Mouse (Mus musculus) T-cell, adult 66 days (primary cell): ENCODE results near the gene Ccdc127. TPM values are rescaled to one million over a fixed set of nuclear protein-coding genes. Genes with fewer than 3 reads are reported as not detected.

ENCODE experiments used
- total RNA-seq, 2 experiments: library from RNA; stranded (reverse); gene quantifications; 3 replicates in 1 of 2; 4 replicates in 1 of 2; pipeline ENCODE4 v1.2.4; 2023

The Ccdc127 gene
- total RNA-seq, result 10 to 100 TPM; 21.5 to 29.9 TPM

GRCm38 (mm10) chr13:74349566-74350434 lies at the start of gene Ccdc127, which contains the start of gene Sdha:
TSS of gene Ccdc127 (plus strand) at chr13:74350309.
TSS of gene Sdha (minus strand) at chr13:74350280.

GRCm38 (mm10) chr13:74317170-74317849 lies 32.8 kb upstream of the Ccdc127 start, which contains the start of gene Pdcd6:
TSS of gene Pdcd6 (minus strand) at chr13:74317580.

GRCm38 (mm10) chr13:74363859-74364235 lies 13.7 kb downstream of the Ccdc127 start, which contains the start of gene Lrrc14b:
TSS of gene Lrrc14b (minus strand) at chr13:74364005.

GRCm38 (mm10) chr13:74390371-74390990 lies 40.4 kb downstream of the Ccdc127 start, which contains the start of gene Zfp72:
TSS of gene Zfp72 (minus strand) at chr13:74390836.

GRCm38 (mm10) chr13:74399298-74399839 lies 49.3 kb downstream of the Ccdc127 start, which contains the start of gene Ftl1-ps1:
TSS of gene Ftl1-ps1 (plus strand) at chr13:74399694.

Other genes with a start within 250 kb of the Ccdc127 start
- not detected for gene Slc9a3, start 228.9 kb upstream of the Ccdc127 start, total RNA-seq
- gene Exoc3, start 141.6 kb upstream of the Ccdc127 start, total RNA-seq, result 10 to 100 TPM; 51.2 to 52.2 TPM
- 1 to 10 TPM in 1 of 2 experiments, not detected in 1; 2.7 TPM for gene Ahrr, start 58.0 kb upstream of the Ccdc127 start, total RNA-seq
- gene Pdcd6, start 32.7 kb upstream of the Ccdc127 start, total RNA-seq, result 100 to 1,000 TPM; 126 to 138 TPM
- gene Sdha, start within 50 bp of the Ccdc127 start, total RNA-seq, result 100 to 1,000 TPM; 175 to 182 TPM
- not detected for gene Lrrc14b, start 13.7 kb downstream of the Ccdc127 start, total RNA-seq
- 1 to 10 TPM in 1 of 2 experiments, under 1 TPM in 1; 0.50 to 2.3 TPM for gene Zfp72, start 40.5 kb downstream of the Ccdc127 start, total RNA-seq
- gene Ftl1-ps1, start 49.4 kb downstream of the Ccdc127 start, total RNA-seq, result 100 to 1,000 TPM; 378 to 399 TPM
- 10 to 100 TPM; 10.3 to 10.5 TPM for gene Zfp825, start 143.7 kb downstream of the Ccdc127 start, total RNA-seq